Mouse (Mus musculus): ENCODE measurements at regions not wholly inside any gene's neighbourhood (a gene's known extent, or its start where the extent isn't known, plus 50 kb on each side); places are given as distances from the start of the nearest gene placed in this dataset.

- no peak for DNase-seq (ENCODE audit: low spot score)
- Histone ChIP-seq H3K4me3 (ENCODE audit: low read depth, low read length) (no peak overlapping the region), H3K27ac (ENCODE audit: low read depth, low read length) (no peak overlapping the region)
Observed at GRCm38 (mm10) chr14:76759377-76759776, 202.7 kb upstream of the Serp2 start.

GRCm38 (mm10) chr14:76758589-76758988, 201.9 kb upstream of the Serp2 start:
- no peak overlapping the region for H3K4me2 ChIP-seq (ENCODE audit: low read depth)
- H3K4me1 ChIP-seq (ENCODE audit: control insufficient read depth, insufficient read depth, low read length) = no peaks in the 10 kb centered on the region
- DNase-seq (ENCODE audit: low spot score) = no peak
- no peak for ATAC-seq (ENCODE audit: insufficient read depth, low FRiP score, low TSS enrichment)
- H3K9me3 ChIP-seq (ENCODE audit: control insufficient read depth, low read length) = no peaks in the 10 kb centered on the region
- H3K36me3 ChIP-seq (ENCODE audit: control insufficient read depth, insufficient read depth, low read length) = no peaks in the 10 kb centered on the region
- no peaks in the 10 kb centered on the region for H3K27me3 ChIP-seq (ENCODE audit: control insufficient read depth, insufficient read depth, low read length)
- 96% methylated on average over 1 of the region's 1 CpGs for WGBS
- no peak overlapping the region for H3K27ac ChIP-seq (ENCODE audit: low read depth, low read length)
- H3K9ac ChIP-seq (ENCODE audit: low read length) = no peak overlapping the region
- no peak overlapping the region for H3K4me3 ChIP-seq (ENCODE audit: low read depth, low read length)

More at GRCm38 (mm10) chr14:76759377-76759776, 202.7 kb upstream of the Serp2 start:
- H3K9ac ChIP-seq (ENCODE audit: low read length) = no peak overlapping the region
- peaks cover 1% of the 10 kb centered on the region; the same call in 1 of the 2 replicates for H3K4me1 ChIP-seq (ENCODE audit: control insufficient read depth, insufficient read depth, low read length)
- WGBS = 91% methylated on average over 4 of the region's 4 CpGs
- no peaks in the 10 kb centered on the region for H3K36me3 ChIP-seq (ENCODE audit: control insufficient read depth, insufficient read depth, low read length)
- no peak overlapping the region for H3K4me2 ChIP-seq (ENCODE audit: low read depth)
- H3K27me3 ChIP-seq (ENCODE audit: control insufficient read depth, insufficient read depth, low read length) = no peaks in the 10 kb centered on the region
- H3K9me3 ChIP-seq (ENCODE audit: control insufficient read depth, low read length) = no peaks in the 10 kb centered on the region
- no peak for ATAC-seq (ENCODE audit: insufficient read depth, low FRiP score, low TSS enrichment)

DNA sequence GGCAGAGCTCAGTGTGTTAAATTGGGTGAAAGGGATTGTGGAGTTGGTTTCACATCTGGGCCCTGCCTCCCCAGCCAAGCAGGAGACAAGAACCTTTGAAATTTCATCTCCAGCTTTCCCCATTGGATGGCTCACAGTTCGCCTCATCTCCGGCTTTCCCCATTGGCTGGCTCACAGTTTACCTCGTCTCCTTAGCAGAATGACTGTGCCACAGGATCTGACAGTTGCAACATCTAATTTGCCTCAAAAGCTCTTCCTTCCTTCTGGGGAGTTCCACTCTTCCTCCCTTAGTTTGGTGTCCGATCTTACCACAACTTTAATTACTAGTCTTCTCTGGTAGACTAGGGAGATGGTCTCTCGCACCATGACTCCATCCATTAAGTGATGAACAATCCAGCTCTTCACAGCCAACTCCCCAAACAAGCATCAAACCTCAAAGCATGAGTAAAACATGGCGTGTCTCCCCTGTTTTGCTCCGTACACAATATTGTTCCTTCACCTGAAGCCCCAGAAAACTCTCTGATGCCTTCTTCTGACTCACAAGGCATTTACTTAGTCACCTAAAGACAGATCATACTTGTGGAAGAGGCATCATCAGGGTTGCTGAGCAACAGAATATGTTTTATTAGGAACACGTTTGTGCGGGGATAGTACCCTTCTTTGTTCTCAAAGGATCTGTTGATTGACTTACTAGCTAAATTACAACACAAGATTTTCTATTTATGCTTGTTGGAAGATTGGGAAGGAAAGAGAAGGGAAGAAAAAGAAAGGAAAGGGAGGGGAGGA, 199.1 kb upstream of the Serp2 start:
- Histone ChIP-seq H3K4me1 (ENCODE audit: control insufficient read depth, insufficient read depth, low read length) (no peaks in the 10 kb centered on the region), H3K9me3 (ENCODE audit: control insufficient read depth, low read length) (no peaks in the 10 kb centered on the region), H3K27me3 (ENCODE audit: control insufficient read depth, insufficient read depth, low read length) (no peaks in the 10 kb centered on the region), H3K9ac (ENCODE audit: low read length) (no peak overlapping the region), H3K36me3 (ENCODE audit: control insufficient read depth, insufficient read depth, low read length) (no peaks in the 10 kb centered on the region), H3K4me2 (ENCODE audit: low read depth) (no peak overlapping the region), H3K27ac (ENCODE audit: low read depth, low read length) (no peak overlapping the region), H3K4me3 (ENCODE audit: low read depth, low read length) (no peak overlapping the region)
- 83% methylated on average over 9 of the region's 9 CpGs for WGBS
- DNase-seq (ENCODE audit: low spot score) = no peak
- no peak for ATAC-seq (ENCODE audit: insufficient read depth, low FRiP score, low TSS enrichment)

DNA sequence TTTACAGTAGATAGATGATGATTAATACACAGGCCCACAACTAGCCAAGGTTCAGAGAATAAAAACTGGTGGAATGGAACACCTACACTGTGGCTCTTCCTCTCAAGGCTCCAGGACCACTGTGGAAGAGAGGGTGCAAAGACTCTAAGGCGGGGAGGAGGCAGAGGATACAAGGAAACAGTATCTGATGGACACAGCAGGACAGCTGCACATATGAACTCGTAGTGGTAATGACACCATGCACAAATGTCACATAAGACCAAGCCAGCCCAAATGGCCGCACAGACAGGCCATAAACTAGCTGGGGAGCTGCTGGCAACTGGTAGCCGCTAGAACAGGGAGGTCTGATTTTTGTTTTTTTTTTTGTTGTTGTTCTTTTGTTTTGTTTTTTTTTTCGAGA, 197.0 kb upstream of the Serp2 start:
- H3K4me2 ChIP-seq (ENCODE audit: low read depth) = no peak overlapping the region
- no peaks in the 10 kb centered on the region for H3K4me1 ChIP-seq (ENCODE audit: control insufficient read depth, insufficient read depth, low read length)
- no peaks in the 10 kb centered on the region for H3K36me3 ChIP-seq (ENCODE audit: control insufficient read depth, insufficient read depth, low read length)
- 83% methylated on average over 5 of the region's 5 CpGs for WGBS
- H3K9ac ChIP-seq (ENCODE audit: low read length) = no peak overlapping the region
- H3K27ac ChIP-seq (ENCODE audit: low read depth, low read length) = no peak overlapping the region
- H3K4me3 ChIP-seq (ENCODE audit: low read depth, low read length) = no peak overlapping the region
- DNase-seq (ENCODE audit: low spot score) (no peak), ATAC-seq (ENCODE audit: insufficient read depth, low FRiP score, low TSS enrichment) (no peak)
- H3K27me3 ChIP-seq (ENCODE audit: control insufficient read depth, insufficient read depth, low read length) = no peaks in the 10 kb centered on the region
- H3K9me3 ChIP-seq (ENCODE audit: control insufficient read depth, low read length) = no peaks in the 10 kb centered on the region

DNA sequence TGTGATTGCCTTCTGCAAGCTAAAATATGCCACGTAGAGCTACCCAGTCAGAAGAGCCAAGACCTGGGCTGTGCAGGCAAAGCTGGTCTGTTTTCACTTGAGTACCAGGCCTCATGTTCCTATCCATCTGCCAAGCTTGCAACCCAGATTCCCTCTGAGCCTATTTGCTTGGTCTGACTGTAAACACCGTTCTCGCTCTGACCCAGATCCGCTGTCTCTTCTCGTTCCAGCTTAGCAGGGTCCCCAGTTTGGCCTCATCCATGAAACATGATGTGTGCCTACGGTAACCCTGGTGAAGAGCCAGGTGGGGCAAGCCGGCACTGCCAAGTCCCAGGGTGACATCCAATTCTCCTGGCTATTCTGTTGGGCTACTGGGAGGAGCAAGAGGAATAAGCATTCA, 192.5 kb upstream of the Serp2 start:
- H3K4me1 ChIP-seq (ENCODE audit: control insufficient read depth, insufficient read depth, low read length) = no peaks in the 10 kb centered on the region
- H3K36me3 ChIP-seq (ENCODE audit: control insufficient read depth, insufficient read depth, low read length) = no peaks in the 10 kb centered on the region
- H3K4me3 ChIP-seq (ENCODE audit: low read depth, low read length) = no peak overlapping the region
- H3K9ac ChIP-seq (ENCODE audit: low read length) = no peak overlapping the region
- no peak overlapping the region for H3K27ac ChIP-seq (ENCODE audit: low read depth, low read length)
- H3K9me3 ChIP-seq (ENCODE audit: control insufficient read depth, low read length) = no peaks in the 10 kb centered on the region
- 93% methylated on average over 7 of the region's 7 CpGs for whole genome bisulfite sequencing
- no peak for DNase-seq (ENCODE audit: low spot score)
- no peaks in the 10 kb centered on the region for H3K27me3 ChIP-seq (ENCODE audit: control insufficient read depth, insufficient read depth, low read length)
- no peak overlapping the region for H3K4me2 ChIP-seq (ENCODE audit: low read depth)
- ATAC-seq (ENCODE audit: insufficient read depth, low FRiP score, low TSS enrichment) = no peak

DNA sequence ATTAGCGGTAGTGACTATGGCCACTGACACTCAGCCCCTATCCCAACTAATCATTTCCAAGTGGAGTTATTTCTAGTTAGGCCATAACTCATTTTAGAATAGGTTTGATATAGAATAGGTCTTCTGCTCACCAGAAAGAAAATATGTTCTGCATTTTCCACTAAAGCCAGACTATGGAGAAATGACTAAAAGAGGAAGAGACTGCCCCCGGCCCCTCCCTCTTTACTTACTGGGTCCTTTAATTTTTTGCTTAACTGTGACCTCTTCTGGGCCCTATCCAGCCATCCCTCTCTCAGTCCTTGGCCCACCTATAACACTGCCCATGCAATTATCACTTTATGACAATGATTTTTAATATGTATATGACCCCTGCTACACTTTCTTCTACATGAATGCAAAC, 192.0 kb upstream of the Serp2 start:
- ATAC-seq (ENCODE audit: insufficient read depth, low FRiP score, low TSS enrichment) = no peak
- WGBS = 92% methylated on average over 2 of the region's 2 CpGs

GRCm38 (mm10) chr14:76747814-76748213, 191.1 kb upstream of the Serp2 start:
- DNase-seq (ENCODE audit: low spot score) (no peak), ATAC-seq (ENCODE audit: insufficient read depth, low FRiP score, low TSS enrichment) (no peak)
- Histone ChIP-seq H3K4me1 (ENCODE audit: control insufficient read depth, insufficient read depth, low read length) (no peaks in the 10 kb centered on the region), H3K27me3 (ENCODE audit: control insufficient read depth, insufficient read depth, low read length) (no peaks in the 10 kb centered on the region), H3K36me3 (ENCODE audit: control insufficient read depth, insufficient read depth, low read length) (no peaks in the 10 kb centered on the region), H3K4me2 (ENCODE audit: low read depth) (no peak overlapping the region), H3K4me3 (ENCODE audit: low read depth, low read length) (no peak overlapping the region), H3K9me3 (ENCODE audit: control insufficient read depth, low read length) (no peaks in the 10 kb centered on the region), H3K27ac (ENCODE audit: low read depth, low read length) (no peak overlapping the region), H3K9ac (ENCODE audit: low read length) (no peak overlapping the region)
- 93% methylated on average over 5 of the region's 5 CpGs for WGBS

More for the DNA sequence above, 192.0 kb upstream of the Serp2 start:
- no peaks in the 10 kb centered on the region for H3K36me3 ChIP-seq (ENCODE audit: control insufficient read depth, insufficient read depth, low read length)
- H3K9me3 ChIP-seq (ENCODE audit: control insufficient read depth, low read length) = no peaks in the 10 kb centered on the region
- H3K4me2 ChIP-seq (ENCODE audit: low read depth) = no peak overlapping the region
- H3K27ac ChIP-seq (ENCODE audit: low read depth, low read length) = no peak overlapping the region
- H3K4me1 ChIP-seq (ENCODE audit: control insufficient read depth, insufficient read depth, low read length) = no peaks in the 10 kb centered on the region
- no peak for DNase-seq (ENCODE audit: low spot score)
- H3K9ac ChIP-seq (ENCODE audit: low read length) = no peak overlapping the region
- no peaks in the 10 kb centered on the region for H3K27me3 ChIP-seq (ENCODE audit: control insufficient read depth, insufficient read depth, low read length)
- H3K4me3 ChIP-seq (ENCODE audit: low read depth, low read length) = no peak overlapping the region

- Histone ChIP-seq H3K4me1 (ENCODE audit: control insufficient read depth, insufficient read depth, low read length) (no peaks in the 10 kb centered on the region), H3K9me3 (ENCODE audit: control insufficient read depth, low read length) (no peaks in the 10 kb centered on the region), H3K4me3 (ENCODE audit: low read depth, low read length) (no peak overlapping the region), H3K4me2 (ENCODE audit: low read depth) (no peak overlapping the region), H3K27ac (ENCODE audit: low read depth, low read length) (no peak overlapping the region), H3K9ac (ENCODE audit: low read length) (no peak overlapping the region), H3K36me3 (ENCODE audit: control insufficient read depth, insufficient read depth, low read length) (no peaks in the 10 kb centered on the region), H3K27me3 (ENCODE audit: control insufficient read depth, insufficient read depth, low read length) (no peaks in the 10 kb centered on the region)
- no peak for ATAC-seq (ENCODE audit: insufficient read depth, low FRiP score, low TSS enrichment)
- DNase-seq (ENCODE audit: low spot score) = no peak
- 89% methylated on average over 10 of the region's 10 CpGs for WGBS
Observed at GRCm38 (mm10) chr14:76746282-76746681, 189.6 kb upstream of the Serp2 start.

DNA sequence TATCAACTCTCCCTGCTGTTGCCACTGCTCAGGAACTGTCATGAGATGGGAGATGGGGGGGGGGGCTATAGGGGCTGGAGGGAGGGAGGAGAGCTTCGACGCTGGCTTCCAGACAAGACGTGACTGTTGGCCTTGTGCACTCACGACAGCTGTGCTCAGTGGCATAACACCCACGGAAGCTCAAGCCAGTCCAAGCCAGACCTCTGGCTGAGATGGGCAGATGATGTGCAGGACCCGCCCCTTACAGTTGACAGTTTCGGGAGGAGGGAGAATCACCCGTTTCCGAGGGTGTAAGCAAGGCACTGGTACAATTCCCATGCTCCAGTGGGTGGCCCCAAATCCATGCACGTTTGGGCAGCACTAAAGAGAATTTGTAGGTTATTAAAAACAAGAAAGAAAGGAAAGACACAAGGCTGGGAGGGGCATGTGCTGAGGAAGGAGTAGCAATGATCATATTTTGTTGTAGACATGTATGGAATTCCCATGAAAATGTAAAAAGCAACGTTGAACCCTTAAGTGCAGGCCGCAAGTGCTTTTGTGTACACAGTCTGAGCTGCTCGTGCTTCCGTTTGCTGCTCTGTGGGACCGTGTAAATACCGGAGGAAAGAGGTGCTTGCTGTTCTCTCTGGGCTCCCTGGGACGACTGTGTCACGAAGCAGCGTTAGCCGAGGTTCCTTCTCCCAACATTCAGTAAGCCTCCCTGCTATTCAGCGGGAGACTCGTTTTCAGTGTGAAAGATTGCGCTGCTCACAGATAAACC, 188.2 kb upstream of the Serp2 start:
- no peak overlapping the region for H3K4me2 ChIP-seq (ENCODE audit: low read depth)
- WGBS = 79% methylated on average over 23 of the region's 23 CpGs
- no peaks in the 10 kb centered on the region for H3K36me3 ChIP-seq (ENCODE audit: control insufficient read depth, insufficient read depth, low read length)
- H3K27me3 ChIP-seq (ENCODE audit: control insufficient read depth, insufficient read depth, low read length) = no peaks in the 10 kb centered on the region
- no peaks in the 10 kb centered on the region for H3K9me3 ChIP-seq (ENCODE audit: control insufficient read depth, low read length)
- no peak for DNase-seq (ENCODE audit: low spot score)
- no peaks in the 10 kb centered on the region for H3K4me1 ChIP-seq (ENCODE audit: control insufficient read depth, insufficient read depth, low read length)
- no peak overlapping the region for H3K9ac ChIP-seq (ENCODE audit: low read length)
- no peak overlapping the region for H3K27ac ChIP-seq (ENCODE audit: low read depth, low read length)
- ATAC-seq (ENCODE audit: insufficient read depth, low FRiP score, low TSS enrichment) = no peak
- no peak overlapping the region for H3K4me3 ChIP-seq (ENCODE audit: low read depth, low read length)
